Mouse (Mus musculus) lung, adult 2 months (tissue): ENCODE data around the gene Rnasek.

Experiments used
- CTCF ChIP-seq: fragments of 200-500 bp; IDR thresholded peaks from 2 replicates; pipeline ENCODE4 v1.5.1; 2011; ENCODE audit warnings: mild to moderate bottlenecking, low read length, control low read depth; ENCODE audit not compliant: insufficient read depth
- POLR2A ChIP-seq: fragments of 200-500 bp; IDR thresholded peaks from 2 replicates; pipeline ENCODE4 v1.6.1; 2011; ENCODE audit warnings: low read depth, mild to moderate bottlenecking, control low read depth, low read length, borderline replicate concordance; ENCODE audit errors: extremely low read depth

GRCm38 (mm10) chr11:70238591-70239440, 826 bp downstream of the Rnasek start:
- TF ChIP-seq CTCF (no peak), POLR2A (peak; percentile 14; the same call in 1 of the 2 replicates)
